Mouse (Mus musculus): ENCODE measurements around the gene Erich4. TPM values are rescaled to one million over a fixed set of nuclear protein-coding genes. Genes with fewer than 3 reads are reported as not detected.
"Not testable (repeated sequence)": the region's sequence is repeated elsewhere in the genome, so short reads cannot be mapped to it uniquely, and the experiment has no call there.

The Erich4 gene
- polyA plus RNA-seq, 1 experiment: 0.11 TPM

DNA sequence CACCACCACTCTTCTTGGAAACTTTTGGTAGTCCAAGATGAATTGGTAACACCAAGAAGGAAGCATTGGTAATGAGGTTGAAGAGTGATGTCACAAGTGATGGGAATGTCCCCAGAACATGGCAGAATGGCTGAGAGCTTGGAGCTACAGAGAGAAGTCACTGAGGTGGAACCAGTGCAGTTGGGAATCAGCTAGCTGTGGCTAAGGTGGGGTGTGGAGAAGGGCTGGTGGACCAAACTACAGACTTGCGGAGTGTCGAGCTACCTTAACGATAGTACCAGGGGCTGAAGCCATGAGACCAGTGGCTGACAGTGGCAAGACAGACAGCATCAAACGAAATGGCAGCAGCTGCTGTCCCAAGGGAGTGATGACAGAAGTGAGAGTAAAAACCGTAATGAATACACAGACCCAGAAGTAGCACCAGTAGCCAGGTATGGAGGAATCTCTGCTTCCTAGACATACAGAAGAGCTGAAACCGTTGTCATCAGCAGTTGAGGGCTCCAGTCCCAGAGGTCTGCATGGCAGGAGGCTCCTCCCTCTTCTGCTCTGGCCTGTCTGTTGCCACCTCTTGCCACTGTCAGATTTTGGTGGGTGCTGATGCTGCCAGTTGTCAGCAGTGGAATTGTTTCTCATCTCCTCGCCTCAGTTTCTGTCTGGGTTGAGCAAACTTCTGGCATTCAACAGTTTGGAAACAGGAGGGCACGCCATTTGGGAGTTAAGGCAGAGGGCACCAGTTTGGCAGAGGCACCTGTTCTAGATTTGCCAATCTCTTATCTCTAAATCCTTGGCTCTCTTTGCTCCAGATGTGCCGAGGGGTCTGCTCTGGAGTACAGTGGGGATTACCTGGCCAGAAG, 30.1 kb downstream of the Erich4 start:
- Histone ChIP-seq H3K27me3 (ENCODE audit: control insufficient read depth, insufficient read depth, low read length) (no peaks in the 10 kb centered on the region), H3K4me1 (ENCODE audit: control insufficient read depth, insufficient read depth, low read length) (no peaks in the 10 kb centered on the region), H3K4me3 (replicated peaks; ENCODE audit: insufficient read depth, low read depth, low read length) (no peak overlapping the region), H3K27ac (ENCODE audit: insufficient read depth, low read length) (no peak overlapping the region)
- TF ChIP-seq POLR2A (IDR thresholded peaks at IDR 0.05; ENCODE audit: borderline replicate concordance, insufficient read depth, low read length) (no peak), CTCF (IDR thresholded peaks at IDR 0.05; ENCODE audit: borderline replicate concordance, insufficient read depth, low read depth, low read length) (no peak)
- WGBS: 73% methylated on average over 9 of the region's 9 CpGs
- no peak for DNase-seq

DNA sequence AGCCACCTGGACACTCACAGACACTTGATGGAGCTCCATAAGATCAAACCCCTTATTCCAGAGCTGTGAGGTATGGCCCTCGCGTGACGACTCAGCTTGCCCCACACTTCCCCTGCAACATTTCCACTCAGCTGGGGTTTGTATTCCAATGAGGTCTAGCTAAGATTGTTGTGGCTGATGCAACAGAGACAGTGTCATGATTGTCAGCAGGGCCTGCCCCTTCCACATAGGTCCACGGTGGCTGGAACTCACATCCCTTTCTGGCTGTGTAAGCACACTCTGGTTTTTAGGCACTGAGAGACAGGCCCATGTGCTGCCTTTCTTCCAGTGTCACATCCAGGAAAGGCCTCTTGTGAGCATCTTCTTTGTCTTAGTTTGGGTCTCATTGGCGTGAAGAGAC, 31.0 kb downstream of the Erich4 start:
- TF ChIP-seq CTCF (IDR thresholded peaks at IDR 0.05; ENCODE audit: borderline replicate concordance, insufficient read depth, low read depth, low read length) (no peak), POLR2A (IDR thresholded peaks at IDR 0.05; ENCODE audit: borderline replicate concordance, insufficient read depth, low read length) (no peak)
- Histone ChIP-seq H3K4me1 (ENCODE audit: control insufficient read depth, insufficient read depth, low read length) (no peaks in the 10 kb centered on the region), H3K27ac (ENCODE audit: insufficient read depth, low read length) (no peak overlapping the region), H3K4me3 (replicated peaks; ENCODE audit: insufficient read depth, low read depth, low read length) (no peak overlapping the region), H3K27me3 (ENCODE audit: control insufficient read depth, insufficient read depth, low read length) (no peaks in the 10 kb centered on the region)
- WGBS: 82% methylated on average over 5 of the region's 5 CpGs
- no peak for DNase-seq

DNA sequence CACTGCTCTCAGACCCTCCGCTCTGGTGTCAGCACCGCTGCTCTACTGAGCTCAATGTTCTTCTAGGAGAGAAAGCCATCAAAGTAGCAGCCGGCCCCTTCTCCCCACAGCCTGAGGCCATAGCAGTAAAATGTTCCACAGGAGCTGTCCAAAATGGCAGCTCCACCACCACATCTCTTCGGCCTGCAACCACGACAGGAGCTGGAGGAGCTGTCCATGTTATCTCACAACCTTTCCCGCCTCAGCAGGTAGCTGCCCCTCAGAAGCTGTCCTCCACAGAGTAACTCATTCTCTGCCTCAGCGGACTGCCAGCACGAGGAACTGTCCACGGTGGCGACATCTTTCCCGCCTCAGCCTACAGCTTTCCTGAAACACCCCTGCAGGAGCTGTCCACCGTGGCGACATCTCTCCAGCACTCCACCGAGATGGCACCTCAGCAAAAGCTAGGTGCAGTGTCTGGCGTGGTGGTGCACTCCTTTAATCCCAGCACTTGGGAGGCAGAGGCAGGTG, 33.3 kb downstream of the Erich4 start:
- no peak overlapping the region for H3K4me3 ChIP-seq (replicated peaks; ENCODE audit: insufficient read depth, low read depth, low read length)
- H3K4me1 ChIP-seq (ENCODE audit: control insufficient read depth, insufficient read depth, low read length): no peaks in the 10 kb centered on the region
- H3K27me3 ChIP-seq (ENCODE audit: control insufficient read depth, insufficient read depth, low read length): no peaks in the 10 kb centered on the region
- no peak for TF ChIP-seq POLR2A (IDR thresholded peaks at IDR 0.05; ENCODE audit: borderline replicate concordance, insufficient read depth, low read length)
- no peak for TF ChIP-seq CTCF (IDR thresholded peaks at IDR 0.05; ENCODE audit: borderline replicate concordance, insufficient read depth, low read depth, low read length)
- H3K27ac ChIP-seq (ENCODE audit: insufficient read depth, low read length): no peak overlapping the region
- WGBS: 89% methylated on average over 15 of the region's 15 CpGs
- no peak for DNase-seq

DNA sequence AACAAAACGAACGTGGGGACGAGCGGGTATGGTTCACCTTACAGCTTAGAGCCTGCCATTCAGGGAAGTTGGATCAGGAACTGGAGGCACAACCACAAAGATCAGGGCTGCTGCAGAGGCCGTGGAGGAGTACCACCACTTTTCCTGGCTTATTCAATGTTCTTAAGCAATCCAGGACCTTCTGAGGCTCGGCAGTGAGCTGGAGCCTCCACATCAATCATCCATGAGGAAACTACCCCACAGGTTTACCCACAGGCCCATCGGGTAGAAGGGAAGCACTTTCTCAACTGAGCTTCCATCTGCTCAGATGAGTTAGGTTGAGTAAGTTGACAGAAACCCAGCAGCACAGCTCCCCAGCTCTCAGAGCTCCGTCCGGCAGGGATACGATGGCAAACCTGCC, 36.3 kb downstream of the Erich4 start:
- no peak overlapping the region for H3K27ac ChIP-seq (ENCODE audit: insufficient read depth, low read length)
- no peak for TF ChIP-seq POLR2A (IDR thresholded peaks at IDR 0.05; ENCODE audit: borderline replicate concordance, insufficient read depth, low read length)
- no peak for TF ChIP-seq CTCF (IDR thresholded peaks at IDR 0.05; ENCODE audit: borderline replicate concordance, insufficient read depth, low read depth, low read length)
- no peaks in the 10 kb centered on the region for H3K4me1 ChIP-seq (ENCODE audit: control insufficient read depth, insufficient read depth, low read length)
- no peaks in the 10 kb centered on the region for H3K27me3 ChIP-seq (ENCODE audit: control insufficient read depth, insufficient read depth, low read length)
- no peak for DNase-seq
- WGBS: 85% methylated on average over 10 of the region's 10 CpGs
- no peak overlapping the region for H3K4me3 ChIP-seq (replicated peaks; ENCODE audit: insufficient read depth, low read depth, low read length)

DNA sequence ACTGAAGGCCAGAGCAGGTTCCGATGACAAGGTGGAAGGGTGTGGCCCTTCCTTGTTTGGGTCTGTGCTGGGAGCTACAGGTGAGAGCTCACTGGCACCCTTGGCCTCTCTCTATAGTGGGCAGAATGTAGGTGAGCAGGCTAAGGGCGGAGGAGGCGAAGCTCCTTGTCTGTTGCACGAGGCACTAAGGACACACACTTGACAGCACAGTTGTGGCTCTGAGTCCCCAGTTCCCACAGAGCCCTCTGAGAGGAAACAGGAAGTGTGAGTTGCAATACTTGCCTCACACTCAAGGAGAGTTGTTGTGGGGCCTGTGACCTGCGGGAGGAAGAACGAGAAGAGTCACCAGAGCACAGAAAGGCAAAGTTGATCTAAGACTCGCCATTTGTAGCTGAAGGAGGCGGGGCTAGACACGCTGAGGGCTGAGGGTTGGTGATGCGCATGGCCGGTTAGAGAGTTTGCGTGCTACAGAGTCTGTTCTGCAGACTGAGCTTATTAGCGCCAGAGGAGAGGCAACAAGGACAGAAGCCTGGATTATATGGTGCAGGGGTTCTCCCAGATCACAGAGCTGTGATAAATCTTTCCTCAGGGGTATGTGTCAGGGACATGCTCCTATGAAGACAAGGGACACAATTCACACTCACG, 38.8 kb downstream of the Erich4 start:
- DNase-seq; H3K4me3 ChIP-seq (replicated peaks; ENCODE audit: insufficient read depth, low read depth, low read length); H3K27me3 ChIP-seq (ENCODE audit: control insufficient read depth, insufficient read depth, low read length); H3K4me1 ChIP-seq (ENCODE audit: control insufficient read depth, insufficient read depth, low read length); H3K27ac ChIP-seq (ENCODE audit: insufficient read depth, low read length): not testable (repeated sequence)
- WGBS: 52% methylated on average over 14 of the region's 14 CpGs

DNA sequence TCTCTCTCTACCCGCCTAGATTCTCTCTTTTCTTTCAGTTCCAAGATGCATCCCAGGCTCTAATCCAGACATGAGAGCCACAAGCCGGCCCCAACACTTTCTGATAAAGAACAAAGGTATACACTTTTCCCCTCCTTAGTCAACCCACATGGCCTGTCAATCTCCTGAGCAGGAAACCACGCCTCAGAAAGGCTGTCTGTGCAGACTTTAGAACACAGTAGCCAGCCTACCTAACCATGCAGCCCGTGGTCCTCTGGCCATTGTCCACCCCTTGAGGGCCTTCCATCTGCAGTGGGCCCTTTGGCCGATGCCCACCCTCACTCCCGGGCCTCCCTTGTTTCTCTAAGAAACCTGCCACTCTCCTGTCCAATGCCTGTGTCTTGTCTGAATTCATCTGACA, 39.4 kb downstream of the Erich4 start:
- not testable (repeated sequence) for H3K27me3 ChIP-seq (ENCODE audit: control insufficient read depth, insufficient read depth, low read length); H3K4me1 ChIP-seq (ENCODE audit: control insufficient read depth, insufficient read depth, low read length); H3K4me3 ChIP-seq (replicated peaks; ENCODE audit: insufficient read depth, low read depth, low read length); H3K27ac ChIP-seq (ENCODE audit: insufficient read depth, low read length); DNase-seq
- WGBS: 31% methylated on average over 6 of the region's 6 CpGs

DNA sequence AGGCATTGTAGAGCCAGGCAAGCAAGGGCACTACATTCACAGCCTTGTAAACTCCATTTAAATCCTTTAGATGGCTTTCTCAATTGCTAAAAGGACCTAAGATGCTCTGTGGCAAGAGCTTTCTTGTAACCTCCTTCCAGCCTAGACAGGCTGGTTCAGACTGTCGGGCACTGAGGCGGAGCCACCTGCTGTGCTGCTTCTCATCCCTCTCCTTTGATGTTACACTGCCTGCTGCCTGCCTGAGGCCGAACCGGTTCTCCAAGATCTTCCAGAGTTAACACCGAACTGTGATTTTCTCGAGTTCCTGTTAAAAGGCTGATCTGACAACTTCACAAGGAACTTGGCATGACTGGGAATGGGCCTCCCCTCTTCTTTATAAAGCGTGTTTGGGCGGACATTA, 39.8 kb downstream of the Erich4 start:
- H3K27me3 ChIP-seq (ENCODE audit: control insufficient read depth, insufficient read depth, low read length): no peaks in the 10 kb centered on the region
- no peak overlapping the region for H3K27ac ChIP-seq (ENCODE audit: insufficient read depth, low read length)
- WGBS: 20% methylated on average over 8 of the region's 8 CpGs
- no peaks in the 10 kb centered on the region for H3K4me1 ChIP-seq (ENCODE audit: control insufficient read depth, insufficient read depth, low read length)
- TF ChIP-seq POLR2A (IDR thresholded peaks at IDR 0.05; ENCODE audit: borderline replicate concordance, insufficient read depth, low read length) (no peak), CTCF (IDR thresholded peaks at IDR 0.05; ENCODE audit: borderline replicate concordance, insufficient read depth, low read depth, low read length) (no peak)
- H3K4me3 ChIP-seq (replicated peaks; ENCODE audit: insufficient read depth, low read depth, low read length): no peak overlapping the region
- DNase-seq: no peak

DNA sequence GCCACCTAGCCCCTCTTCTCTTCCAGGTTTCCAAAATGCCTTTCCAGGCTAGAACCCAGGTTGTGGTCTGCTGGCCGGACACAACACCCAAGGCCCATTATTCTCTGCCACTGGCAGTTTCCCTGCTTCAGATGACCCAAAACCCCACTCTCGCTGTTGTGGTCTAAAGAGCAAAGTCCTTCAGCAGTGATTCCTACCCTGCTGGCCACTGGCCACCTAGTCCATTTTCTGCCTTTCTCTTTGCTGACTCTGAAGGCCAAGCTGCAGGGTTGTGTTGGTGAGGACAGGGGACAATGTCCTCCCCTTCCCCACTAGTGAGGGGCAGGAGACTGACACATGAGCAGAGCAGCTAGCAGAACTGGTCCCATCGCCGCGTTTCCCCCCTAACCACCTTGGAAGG, 40.6 kb downstream of the Erich4 start:
- Histone ChIP-seq H3K27me3 (ENCODE audit: control insufficient read depth, insufficient read depth, low read length) (no peaks in the 10 kb centered on the region), H3K27ac (ENCODE audit: insufficient read depth, low read length) (no peak overlapping the region), H3K4me1 (ENCODE audit: control insufficient read depth, insufficient read depth, low read length) (no peaks in the 10 kb centered on the region), H3K4me3 (replicated peaks; ENCODE audit: insufficient read depth, low read depth, low read length) (no peak overlapping the region)
- DNase-seq: no peak
- 85% methylated on average over 5 of the region's 5 CpGs for WGBS
- no peak for TF ChIP-seq POLR2A (IDR thresholded peaks at IDR 0.05; ENCODE audit: borderline replicate concordance, insufficient read depth, low read length)
- TF ChIP-seq CTCF (IDR thresholded peaks at IDR 0.05; ENCODE audit: borderline replicate concordance, insufficient read depth, low read depth, low read length): no peak

DNA sequence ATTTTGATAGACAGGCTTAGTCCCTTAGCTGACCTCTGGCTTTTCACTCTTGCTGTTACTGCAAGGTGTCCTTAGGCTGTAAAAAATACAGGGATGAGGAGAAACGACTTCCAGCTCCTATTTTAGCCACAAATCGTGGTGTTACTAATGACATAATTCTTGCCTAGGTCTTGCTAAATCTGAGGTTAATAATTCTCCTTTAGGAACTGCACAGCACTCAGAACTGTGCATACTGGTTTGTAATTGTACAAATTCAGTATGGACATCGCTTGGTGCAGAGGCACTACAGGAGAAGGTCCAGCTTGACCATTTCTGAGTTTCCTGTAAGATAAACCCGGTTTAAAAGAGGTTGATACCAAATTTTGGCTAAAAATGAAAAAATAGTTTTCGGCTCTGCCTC, 41.9 kb downstream of the Erich4 start:
- H3K4me1 ChIP-seq (ENCODE audit: control insufficient read depth, insufficient read depth, low read length); H3K27ac ChIP-seq (ENCODE audit: insufficient read depth, low read length); DNase-seq; H3K4me3 ChIP-seq (replicated peaks; ENCODE audit: insufficient read depth, low read depth, low read length); H3K27me3 ChIP-seq (ENCODE audit: control insufficient read depth, insufficient read depth, low read length): not testable (repeated sequence)
- 74% methylated on average over 5 of the region's 5 CpGs for WGBS
